Mouse (Mus musculus) olfactory bulb, adult 2 months (tissue): ENCODE results near the gene Prr18.

Experiments
- CTCF ChIP-seq: fragments of 200-500 bp; IDR thresholded peaks from 2 replicates; pipeline ENCODE4 v1.5.1; 2012; ENCODE audit warnings: low read depth, mild to moderate bottlenecking, low read length, moderate library complexity; ENCODE audit not compliant: insufficient read depth
- POLR2A ChIP-seq: fragments of 200-500 bp; IDR thresholded peaks from 2 replicates; pipeline ENCODE4 v1.6.1; 2012; ENCODE audit warnings: mild to moderate bottlenecking, low read depth, low read length, moderate library complexity; ENCODE audit not compliant: insufficient read depth

- no peak for TF ChIP-seq POLR2A
- TF ChIP-seq CTCF: no peak
Observed at GRCm38 (mm10) chr17:8347765-8348285, 10.6 kb downstream of the Prr18 start.
